Mouse (Mus musculus) CH12.LX (cell line): ENCODE results near the gene Slc25a12. TPM values are rescaled to one million over a fixed set of nuclear protein-coding genes. Genes with fewer than 3 reads are reported as not detected.

Source experiments
- DNase-seq: peaks from one replicate; pipeline ENCODE4 v3.0.0-alpha.2; 2013; ENCODE audit errors: extremely low read depth
- H3K27ac ChIP-seq: 2 replicates; pipeline ENCODE4 v1.5.1; 2012; ENCODE audit warnings: low read depth, mild to moderate bottlenecking, control low read depth, moderate library complexity; ENCODE audit not compliant: insufficient read depth
- H3K27me3 ChIP-seq: replicated peaks from 2 replicates; pipeline ENCODE3; 2012; ENCODE audit warnings: inconsistent platforms
- H3K36me3 ChIP-seq, 2 experiments: replicated peaks in 1 of 2; 2 replicates each; pipeline versions ENCODE3 to v1.6.1; 2012; ENCODE audit warnings: inconsistent platforms in 1 of 2, low read length in 1 of 2, mild to moderate bottlenecking in 1 of 2, mixed read lengths in 1 of 2, moderate library complexity in 1 of 2; ENCODE audit not compliant: control insufficient read depth in 1 of 2, insufficient read depth in 1 of 2
- H3K4me1 ChIP-seq, 2 experiments: 2 replicates each; pipeline ENCODE4 v1.6.1; 2012; ENCODE audit warnings: inconsistent platforms in 1 of 2, moderate library complexity in 1 of 2; ENCODE audit not compliant: insufficient read depth in 2 of 2, control insufficient read depth in 1 of 2
- H3K4me2 ChIP-seq: 2 replicates; pipeline ENCODE4 v1.6.1; 2012; ENCODE audit warnings: low read depth, mild to moderate bottlenecking, control low read depth; ENCODE audit not compliant: poor library complexity, insufficient read depth, severe bottlenecking
- H3K4me3 ChIP-seq, 3 experiments: fragments of 150-350 bp in 1 of 3; sonication (generic) in 1 of 3; replicated peaks in 1 of 3; 2 replicates each; pipeline versions ENCODE3 to v1.5.1; 2011 to 2012; ENCODE audit warnings: low read depth in 2 of 3, low read length in 2 of 3, mild to moderate bottlenecking in 2 of 3, moderate library complexity in 2 of 3, control low read depth in 1 of 3, improper control_type of control experiment in 1 of 3, inconsistent platforms in 1 of 3, mixed read lengths in 1 of 3; ENCODE audit not compliant: poor library complexity in 1 of 3
- H3K79me2 ChIP-seq: replicated peaks from 2 replicates; pipeline ENCODE4 v1.6.1; 2012; ENCODE audit warnings: mild to moderate bottlenecking, moderate library complexity; ENCODE audit not compliant: control insufficient read depth, poor library complexity, insufficient read depth, severe bottlenecking; ENCODE audit errors: extremely low read depth
- H3K9ac ChIP-seq: 2 replicates; pipeline ENCODE4 v1.6.1; 2012; ENCODE audit warnings: low read depth, mild to moderate bottlenecking, control low read depth, moderate library complexity; ENCODE audit not compliant: insufficient read depth
- H3K9me3 ChIP-seq: replicated peaks from 2 replicates; pipeline ENCODE3; 2012; ENCODE audit warnings: low read length, inconsistent platforms, mixed read lengths
- BHLHE40 ChIP-seq: IDR thresholded peaks from 2 replicates; pipeline ENCODE4 v1.6.1; 2011; ENCODE audit warnings: mild to moderate bottlenecking, low read depth, low read length, improper control_type of control experiment
- CTCF ChIP-seq, 2 experiments: IDR thresholded peaks in 1 of 2; conservative IDR thresholded peaks in 1 of 2; 2 replicates each; pipeline ENCODE4 v1.5.1; 2011 to 2012; ENCODE audit warnings: low read depth in 2 of 2, low read length in 2 of 2, improper control_type of control experiment in 1 of 2, inconsistent platforms in 1 of 2, mild to moderate bottlenecking in 1 of 2, moderate library complexity in 1 of 2
- GABPA ChIP-seq: IDR thresholded peaks from 2 replicates; pipeline ENCODE4 v1.6.1; 2012; ENCODE audit warnings: low read depth, low read length, improper control_type of control experiment, inconsistent platforms; ENCODE audit not compliant: insufficient replicate concordance
- HCFC1 ChIP-seq: IDR thresholded peaks from 2 replicates; pipeline ENCODE4 v1.6.1; 2012; ENCODE audit warnings: low read depth, mild to moderate bottlenecking, inconsistent platforms, low read length, improper control_type of control experiment
- IRF4 ChIP-seq: IDR thresholded peaks from 2 replicates; pipeline ENCODE4 v1.6.1; 2014; ENCODE audit warnings: low read depth, mild to moderate bottlenecking, inconsistent platforms, low read length, improper control_type of control experiment
- JUND ChIP-seq: conservative IDR thresholded peaks from 2 replicates; pipeline ENCODE4 v1.6.1; 2011; ENCODE audit warnings: low read depth, low read length, improper control_type of control experiment
- KAT2A ChIP-seq: IDR thresholded peaks from 2 replicates; pipeline ENCODE4 v1.6.1; 2012; ENCODE audit warnings: low read length, improper control_type of control experiment, inconsistent platforms; ENCODE audit not compliant: insufficient replicate concordance
- MEF2A ChIP-seq: IDR thresholded peaks from 2 replicates; pipeline ENCODE4 v1.6.1; 2014; ENCODE audit warnings: low read depth, mild to moderate bottlenecking, inconsistent platforms, low read length, improper control_type of control experiment, borderline replicate concordance
- MXI1 ChIP-seq: IDR thresholded peaks from 2 replicates; pipeline ENCODE4 v1.6.1; 2011; ENCODE audit warnings: mild to moderate bottlenecking, low read depth, low read length, improper control_type of control experiment
- MYC ChIP-seq: IDR thresholded peaks from 2 replicates; pipeline ENCODE4 v1.6.1; 2011; ENCODE audit warnings: low read depth, mild to moderate bottlenecking, improper control_type of control experiment, low read length
- NELFE ChIP-seq: IDR thresholded peaks from 2 replicates; pipeline ENCODE4 v1.6.1; 2011; ENCODE audit warnings: low read depth, low read length, improper control_type of control experiment
- NRF1 ChIP-seq: IDR thresholded peaks from 2 replicates; pipeline ENCODE4 v1.6.1; 2014; ENCODE audit warnings: low read depth, mild to moderate bottlenecking, inconsistent platforms, low read length, improper control_type of control experiment, moderate library complexity
- SMC3 ChIP-seq: IDR thresholded peaks from 2 replicates; pipeline ENCODE4 v1.6.1; 2011; ENCODE audit warnings: low read depth, low read length, improper control_type of control experiment
- TCF12 ChIP-seq: IDR thresholded peaks from 2 replicates; pipeline ENCODE4 v1.6.1; 2014; ENCODE audit warnings: low read depth, mild to moderate bottlenecking, inconsistent platforms, low read length, improper control_type of control experiment
- UBTF ChIP-seq: IDR thresholded peaks from 2 replicates; pipeline ENCODE4 v1.6.1; 2012; ENCODE audit warnings: low read depth, mild to moderate bottlenecking, inconsistent platforms, low read length, improper control_type of control experiment, moderate library complexity
- USF2 ChIP-seq: conservative IDR thresholded peaks from 2 replicates; pipeline ENCODE4 v1.6.1; 2011; ENCODE audit warnings: low read depth, low read length, improper control_type of control experiment
- ZNF384 ChIP-seq: IDR thresholded peaks from 2 replicates; pipeline ENCODE4 v1.6.1; 2012; ENCODE audit warnings: low read depth, low read length, improper control_type of control experiment, inconsistent platforms
- dilution Hi-C: fragments of 300-500 bp; cut with MboI; formaldehyde crosslinking; loops from 2 replicates; pipeline ENCODE4 v1.14.3; 2020; ENCODE audit warnings: low sequenced_read_pairs; ENCODE audit not compliant: extremely low pct_unique_long_range_greater_than_20kb, extremely low pct_ligation_motif_present
- in situ Hi-C: fragments of 300-500 bp; cut with MboI; formaldehyde crosslinking; loops from 3 replicates; pipeline ENCODE4 v1.14.3; 2019; ENCODE audit warnings: low sequenced_read_pairs, low pct_ligation_motif_present, low pct_unique_long_range_greater_than_20kb, mixed read lengths
- polyA plus RNA-seq: library from polyadenylated mRNA; unstranded; fragments of >175 nt; gene quantifications from 2 replicates; pipeline ENCODE4 v1.2.1, GENCODE M21; 2012; ENCODE audit warnings: low read depth; ENCODE audit not compliant: insufficient read length
- total RNA-seq, 2 experiments: library from RNA; depleted of rRNA; stranded (reverse); fragments of 300-350 nt in 1 of 2; fragments of >200 nt in 1 of 2; gene quantifications; 2 replicates each; pipeline ENCODE4 v1.2.3; 2012 to 2014

Slc25a12 gene
- total and polyA plus RNA-seq, 3 experiments, result 97.1 to 211 (median 123) TPM

DNA sequence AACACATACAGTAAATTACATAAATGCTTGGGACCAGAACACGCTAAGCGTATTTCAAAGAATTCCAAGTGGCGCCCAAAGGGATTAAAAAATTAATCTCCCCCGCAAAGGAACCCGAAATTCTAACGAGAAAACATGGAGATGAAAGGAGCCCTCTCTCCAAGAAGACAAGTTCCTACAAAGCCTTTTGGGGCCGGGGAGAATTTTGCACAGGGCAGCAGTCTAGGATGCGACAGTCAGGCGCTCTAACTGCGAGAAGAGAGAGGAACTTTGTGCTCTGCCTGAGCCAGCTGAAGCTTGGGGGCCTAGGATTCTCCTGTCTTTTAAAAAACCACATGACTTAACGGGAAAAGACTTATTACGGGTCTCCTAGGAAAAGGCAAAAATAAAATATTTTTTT is 71.7 kb downstream of the Slc25a12 start:
- no peak overlapping the region for H3K4me2 ChIP-seq
- no peak overlapping the region for H3K9ac ChIP-seq
- TF ChIP-seq UBTF (no peak), USF2 (no peak), MEF2A (no peak), ZNF384 (no peak), GABPA (no peak), MYC (no peak)
- no peak for DNase-seq
- peaks cover 22 to 77% of the 10 kb centered on the region in 2 experiments for H3K36me3 ChIP-seq
- peaks cover 7 to 41% of the 10 kb centered on the region in 2 experiments for H3K4me1 ChIP-seq
- H3K4me3 ChIP-seq, result no peak overlapping the region
- H3K27me3 ChIP-seq, result no peaks in the 10 kb centered on the region
- H3K9me3 ChIP-seq, result no peaks in the 10 kb centered on the region
- no peak overlapping the region for H3K27ac ChIP-seq
- dilution Hi-C loops (no loop called here), in situ Hi-C loops (loop anchor here (25.0 kb wide), 1 partner anchor 241 kb away; the partner anchor contains the start of genes Dlx1 and Dlx2)
- peaks cover 5% of the 10 kb centered on the region; the same call in 1 of the 2 replicates for H3K79me2 ChIP-seq

GRCm38 (mm10) chr2:71294489-71294888 is 73.1 kb downstream of the Slc25a12 start:
- dilution Hi-C loops (no loop called here), in situ Hi-C loops (loop anchor here (25.0 kb wide), 1 partner anchor 243 kb away; the partner anchor contains the start of genes Dlx1 and Dlx2)
- Histone ChIP-seq H3K27ac (no peak overlapping the region), H3K36me3 (peaks cover 31 to 77% of the 10 kb centered on the region in 2 experiments), H3K27me3 (no peaks in the 10 kb centered on the region), H3K9me3 (no peaks in the 10 kb centered on the region), H3K4me2 (no peak overlapping the region), H3K4me1 (peaks cover 7 to 54% of the 10 kb centered on the region in 2 experiments), H3K79me2 (peaks cover 5% of the 10 kb centered on the region; the same call in 1 of the 2 replicates), H3K9ac (no peak overlapping the region), H3K4me3 (no peak overlapping the region)
- DNase-seq, result no peak
- TF ChIP-seq JUND (no peak), CTCF (conservative IDR thresholded peaks at IDR 0.05 in 1 of 2, IDR thresholded peaks at IDR 0.05 in 1 of 2; ENCODE audit: low read depth in 2 of 2, low read length in 2 of 2) (no peak), NRF1 (no peak), GABPA (no peak), KAT2A (no peak), NELFE (no peak), TCF12 (no peak), BHLHE40 (no peak), IRF4 (no peak), MXI1 (no peak), MYC (no peak), SMC3 (no peak), HCFC1 (no peak), USF2 (no peak)
